Mouse (Mus musculus) embryonic fibroblast, embryonic 13.5 days (primary cell): ENCODE results near the gene Bicc1.

Experiments
- CTCF ChIP-seq: IDR thresholded peaks from 2 replicates; pipeline ENCODE4 v1.5.1; 2011; ENCODE audit warnings: mild to moderate bottlenecking, control low read depth, low read length, moderate library complexity, borderline replicate concordance; ENCODE audit not compliant: insufficient read depth
- POLR2A ChIP-seq: IDR thresholded peaks from 2 replicates; pipeline ENCODE4 v1.6.1; 2011; ENCODE audit warnings: low read depth, mild to moderate bottlenecking, control low read depth, low read length, moderate library complexity

- TF ChIP-seq POLR2A (no peak), CTCF (no peak)
These were observed 110.2 kb downstream of the Bicc1 start for GRCm38 (mm10) chr10:71049294-71049693.
